Mouse (Mus musculus): ENCODE data around the gene H2-Q1. TPM values are rescaled to one million over a fixed set of nuclear protein-coding genes. Genes with fewer than 3 reads are reported as not detected.

H2-Q1 gene
- 0.40 and 0.60 TPM in 2 replicates for polyA plus RNA-seq (2014; fragmentation: Nextera tagmentation; extraction: Ambion mirVana)

DNA sequence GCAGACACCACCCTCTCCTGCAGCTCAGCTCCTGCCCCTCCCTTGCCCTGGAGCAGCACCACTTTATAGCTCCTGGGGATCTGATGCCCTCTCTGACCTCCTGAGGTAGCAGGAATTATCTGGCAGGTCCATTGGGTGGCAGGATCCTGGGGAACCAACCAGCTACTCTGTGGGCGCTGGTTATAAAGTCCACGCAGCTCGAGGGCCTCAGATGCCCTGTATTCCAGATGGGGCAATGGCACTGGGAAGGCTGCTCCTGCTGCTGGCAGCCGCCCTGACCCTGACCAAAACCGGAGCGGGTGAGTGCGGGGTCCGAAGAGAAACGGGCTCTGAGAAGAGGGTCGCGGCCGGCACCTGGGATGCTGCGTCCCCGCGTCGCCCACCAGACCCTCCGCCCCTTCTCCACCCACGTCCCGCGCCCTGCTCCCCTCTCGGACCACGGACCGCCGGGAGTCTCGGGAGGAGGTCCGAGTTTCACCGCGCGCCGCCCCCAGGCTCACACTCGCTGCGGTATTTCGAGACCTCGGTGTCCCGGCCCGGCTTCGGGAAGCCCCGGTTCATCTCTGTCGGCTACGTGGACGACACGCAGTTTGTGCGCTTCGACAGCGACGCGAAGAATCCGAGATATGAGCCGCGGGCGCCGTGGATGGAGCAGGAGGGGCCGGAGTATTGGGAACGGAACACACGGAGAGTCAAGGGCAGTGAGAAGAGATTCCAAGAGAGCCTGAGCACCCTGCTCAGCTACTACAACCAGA is at the start of gene H2-Q1:
Gene H2-Q1, plus strand, starts transcription at position 79 of the 755 bp plus-strand sequence.
- Histone ChIP-seq H3K27ac (ENCODE audit: low read depth, low read length) (no peak within 1 kb of the TSS), H3K4me3 (ENCODE audit: low read depth, low read length) (peak within 1 kb of the TSS; percentile 42), H3K4me1 (replicated peaks; ENCODE audit: control insufficient read depth, insufficient read depth, low read length) (no peaks in the 10 kb centered on the region; the same call in 1 of the 2 replicates), H3K9ac (ENCODE audit: low read depth, low read length) (no peak within 1 kb of the TSS), H3K27me3 (replicated peaks; ENCODE audit: control insufficient read depth, insufficient read depth, low read length) (peaks cover 21% of the 10 kb centered on the region), H3K9me3 (ENCODE audit: control insufficient read depth, low read length) (no peaks in the 10 kb centered on the region), H3K4me2 (peak within 1 kb of the TSS; percentile 63), H3K36me3 (ENCODE audit: control insufficient read depth, insufficient read depth, low read length) (no peaks in the 10 kb centered on the region)
- WGBS = 4% methylated on average over 55 of the region's 55 CpGs
- DNase-seq (ENCODE audit: low spot score) (no peak), ATAC-seq (replicated peaks; ENCODE audit: low FRiP score) (no peak)

DNA sequence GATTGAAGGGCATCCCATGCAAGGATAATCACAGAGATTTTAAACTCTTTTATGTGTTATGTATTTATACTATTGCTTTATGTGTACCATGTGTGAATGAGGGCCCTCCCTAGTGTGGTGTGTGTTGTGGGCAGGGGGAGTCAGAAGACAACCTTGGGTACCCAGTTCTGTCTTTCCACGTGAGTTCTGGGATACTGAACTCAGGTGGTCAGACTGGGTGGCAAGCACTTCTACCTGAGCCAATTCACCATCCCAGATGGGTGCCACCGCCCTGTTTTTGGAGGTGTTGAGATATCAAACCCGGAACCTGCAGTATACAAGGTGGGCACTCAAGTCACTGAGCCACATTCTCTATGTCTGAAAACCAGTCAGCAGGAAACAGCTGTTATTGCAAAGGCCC is 48.0 kb upstream of the H2-Q1 start:
- Histone ChIP-seq H3K4me1 (replicated peaks; ENCODE audit: control insufficient read depth, insufficient read depth, low read length) (no peaks in the 10 kb centered on the region), H3K9ac (ENCODE audit: low read depth, low read length) (no peak overlapping the region), H3K4me3 (ENCODE audit: low read depth, low read length) (no peak overlapping the region), H3K27ac (ENCODE audit: low read depth, low read length) (no peak overlapping the region), H3K4me2 (no peak overlapping the region), H3K36me3 (ENCODE audit: control insufficient read depth, insufficient read depth, low read length) (no peaks in the 10 kb centered on the region), H3K27me3 (replicated peaks; ENCODE audit: control insufficient read depth, insufficient read depth, low read length) (peaks cover 16% of the 10 kb centered on the region), H3K9me3 (ENCODE audit: control insufficient read depth, low read length) (no peaks in the 10 kb centered on the region)
- DNase-seq (ENCODE audit: low spot score) = no peak
- ATAC-seq (replicated peaks; ENCODE audit: low FRiP score) = no peak
- WGBS = 58% methylated on average over 3 of the region's 3 CpGs

GRCm38 (mm10) chr17:35274770-35275169 is 45.4 kb upstream of the H2-Q1 start:
- DNase-seq (ENCODE audit: low spot score) = peak; percentile 74
- Histone ChIP-seq H3K36me3 (ENCODE audit: control insufficient read depth, insufficient read depth, low read length) (no peaks in the 10 kb centered on the region), H3K4me1 (replicated peaks; ENCODE audit: control insufficient read depth, insufficient read depth, low read length) (no peaks in the 10 kb centered on the region), H3K27me3 (replicated peaks; ENCODE audit: control insufficient read depth, insufficient read depth, low read length) (peaks cover 18% of the 10 kb centered on the region), H3K4me2 (no peak overlapping the region), H3K9ac (ENCODE audit: low read depth, low read length) (no peak overlapping the region), H3K9me3 (ENCODE audit: control insufficient read depth, low read length) (no peaks in the 10 kb centered on the region), H3K27ac (ENCODE audit: low read depth, low read length) (no peak overlapping the region), H3K4me3 (ENCODE audit: low read depth, low read length) (no peak overlapping the region)
- ATAC-seq (replicated peaks; ENCODE audit: low FRiP score) = peak; percentile 57
- 5% methylated on average over 11 of the region's 11 CpGs for WGBS

GRCm38 (mm10) chr17:35276304-35276864 is 43.8 kb upstream of the H2-Q1 start:
- no peak overlapping the region for H3K9ac ChIP-seq (ENCODE audit: low read depth, low read length)
- no peaks in the 10 kb centered on the region for H3K4me1 ChIP-seq (replicated peaks; ENCODE audit: control insufficient read depth, insufficient read depth, low read length)
- ATAC-seq (replicated peaks; ENCODE audit: low FRiP score) = no peak
- no peak overlapping the region for H3K27ac ChIP-seq (ENCODE audit: low read depth, low read length)
- H3K4me2 ChIP-seq = no peak overlapping the region
- no peaks in the 10 kb centered on the region for H3K9me3 ChIP-seq (ENCODE audit: control insufficient read depth, low read length)
- no peak overlapping the region for H3K4me3 ChIP-seq (ENCODE audit: low read depth, low read length)
- H3K27me3 ChIP-seq (replicated peaks; ENCODE audit: control insufficient read depth, insufficient read depth, low read length) = peaks cover 18% of the 10 kb centered on the region
- WGBS = 20% methylated on average over 13 of the region's 13 CpGs
- no peaks in the 10 kb centered on the region for H3K36me3 ChIP-seq (ENCODE audit: control insufficient read depth, insufficient read depth, low read length)
- no peak for DNase-seq (ENCODE audit: low spot score)

- WGBS = 86% methylated on average over 8 of the region's 8 CpGs
These were observed 42.2 kb upstream of the H2-Q1 start for GRCm38 (mm10) chr17:35278049-35278448.

DNA sequence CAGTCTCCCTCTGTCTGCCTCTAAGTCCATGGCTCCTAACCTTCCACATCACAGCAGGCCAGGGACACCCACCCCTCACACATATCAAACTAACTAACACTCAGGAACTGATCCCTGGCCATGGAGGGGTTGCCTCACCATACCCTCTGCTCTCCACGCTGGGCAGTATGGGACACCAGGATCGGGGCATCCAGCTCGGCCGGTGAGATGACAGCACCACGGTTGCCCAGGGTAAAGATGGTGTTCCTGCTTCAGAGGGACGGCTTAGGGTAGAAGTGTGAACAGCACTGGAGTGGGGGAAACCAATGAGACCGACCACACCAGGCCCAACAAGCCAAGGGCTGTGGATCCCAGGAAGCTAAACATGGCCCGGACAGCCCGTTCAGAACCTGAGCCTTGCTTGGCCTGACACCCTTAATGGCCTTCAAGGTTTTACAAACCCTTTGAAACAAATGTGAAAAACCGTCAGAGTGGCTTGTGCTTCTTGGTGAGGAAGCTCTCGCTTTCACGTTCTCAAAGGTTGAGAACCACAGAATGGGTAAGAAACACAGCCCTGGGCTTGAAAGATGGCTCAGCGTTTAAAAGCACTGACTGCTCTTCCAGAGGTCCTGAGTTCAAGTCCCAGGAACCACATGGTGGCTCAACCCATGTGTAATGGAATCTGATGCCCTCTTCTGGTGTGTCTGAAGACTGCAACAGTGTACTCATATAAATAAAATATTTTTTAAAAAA is 41.1 kb upstream of the H2-Q1 start:
- no peaks in the 10 kb centered on the region for H3K36me3 ChIP-seq (ENCODE audit: control insufficient read depth, insufficient read depth, low read length)
- WGBS = 78% methylated on average over 13 of the region's 13 CpGs
- no peak for ATAC-seq (replicated peaks; ENCODE audit: low FRiP score)
- no peak overlapping the region for H3K27ac ChIP-seq (ENCODE audit: low read depth, low read length)
- H3K9me3 ChIP-seq (ENCODE audit: control insufficient read depth, low read length) = no peaks in the 10 kb centered on the region
- no peak overlapping the region for H3K4me2 ChIP-seq
- DNase-seq (ENCODE audit: low spot score) = no peak
- no peak overlapping the region for H3K9ac ChIP-seq (ENCODE audit: low read depth, low read length)
- no peaks in the 10 kb centered on the region for H3K4me1 ChIP-seq (replicated peaks; ENCODE audit: control insufficient read depth, insufficient read depth, low read length)
- H3K27me3 ChIP-seq (replicated peaks; ENCODE audit: control insufficient read depth, insufficient read depth, low read length) = peaks cover 18% of the 10 kb centered on the region
- H3K4me3 ChIP-seq (ENCODE audit: low read depth, low read length) = no peak overlapping the region

More at GRCm38 (mm10) chr17:35278049-35278448, 42.2 kb upstream of the H2-Q1 start:
- H3K4me3 ChIP-seq (ENCODE audit: low read depth, low read length) = no peak overlapping the region
- H3K27me3 ChIP-seq (replicated peaks; ENCODE audit: control insufficient read depth, insufficient read depth, low read length) = peaks cover 18% of the 10 kb centered on the region
- H3K9me3 ChIP-seq (ENCODE audit: control insufficient read depth, low read length) = no peaks in the 10 kb centered on the region
- no peak for DNase-seq (ENCODE audit: low spot score)
- H3K36me3 ChIP-seq (ENCODE audit: control insufficient read depth, insufficient read depth, low read length) = no peaks in the 10 kb centered on the region
- H3K9ac ChIP-seq (ENCODE audit: low read depth, low read length) = no peak overlapping the region
- H3K27ac ChIP-seq (ENCODE audit: low read depth, low read length) = no peak overlapping the region
- no peak overlapping the region for H3K4me2 ChIP-seq
- no peaks in the 10 kb centered on the region for H3K4me1 ChIP-seq (replicated peaks; ENCODE audit: control insufficient read depth, insufficient read depth, low read length)
- no peak for ATAC-seq (replicated peaks; ENCODE audit: low FRiP score)

DNA sequence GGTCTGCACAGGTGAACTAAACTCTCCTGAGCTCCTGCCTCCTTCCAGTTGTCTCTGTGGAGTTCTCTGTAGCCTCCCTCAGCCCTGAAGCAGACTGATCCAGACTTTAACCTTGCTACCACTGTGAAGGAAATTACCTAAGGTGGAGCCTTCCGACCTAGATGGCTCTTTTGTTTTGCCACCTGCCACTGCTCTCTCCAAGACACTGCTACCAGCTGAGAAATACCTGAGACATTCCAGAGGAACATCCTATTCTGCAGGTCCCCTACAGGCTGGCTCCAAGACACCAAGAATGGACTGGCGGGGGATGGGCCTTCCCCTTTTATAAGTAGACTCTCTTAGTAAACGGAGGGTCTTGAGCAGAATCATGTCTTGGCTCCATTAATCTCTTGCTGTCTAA is 39.9 kb upstream of the H2-Q1 start:
- no peak for ATAC-seq (replicated peaks; ENCODE audit: low FRiP score)
- WGBS = 72% methylated on average over 3 of the region's 3 CpGs
- peaks cover 18% of the 10 kb centered on the region for H3K27me3 ChIP-seq (replicated peaks; ENCODE audit: control insufficient read depth, insufficient read depth, low read length)

DNA sequence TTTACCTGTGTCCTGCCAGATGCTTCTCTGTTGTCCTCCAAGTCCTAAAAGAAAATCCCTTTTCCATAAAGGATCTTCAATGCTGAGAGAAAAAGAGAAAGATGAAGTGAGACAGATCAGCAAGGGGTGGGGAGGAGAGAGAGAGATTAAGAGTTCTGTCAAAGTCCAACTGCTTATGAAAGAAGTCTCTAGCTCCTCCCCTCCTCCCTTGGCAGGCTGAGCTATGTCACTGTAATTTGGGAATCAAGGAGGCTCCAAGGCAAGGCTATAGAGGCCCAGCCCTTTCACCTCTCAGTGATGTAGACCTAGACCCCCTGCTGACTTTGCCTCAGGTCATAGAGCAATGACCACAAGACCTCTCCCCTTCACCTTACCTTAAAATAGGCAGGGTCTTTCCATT is 34.8 kb upstream of the H2-Q1 start:
- Histone ChIP-seq H3K27ac (ENCODE audit: low read depth, low read length) (no peak overlapping the region), H3K27me3 (replicated peaks; ENCODE audit: control insufficient read depth, insufficient read depth, low read length) (peaks cover 3% of the 10 kb centered on the region; the same call in 1 of the 2 replicates), H3K4me2 (no peak overlapping the region), H3K4me1 (replicated peaks; ENCODE audit: control insufficient read depth, insufficient read depth, low read length) (no peaks in the 10 kb centered on the region), H3K9me3 (ENCODE audit: control insufficient read depth, low read length) (no peaks in the 10 kb centered on the region), H3K36me3 (ENCODE audit: control insufficient read depth, insufficient read depth, low read length) (no peaks in the 10 kb centered on the region), H3K4me3 (ENCODE audit: low read depth, low read length) (no peak overlapping the region), H3K9ac (ENCODE audit: low read depth, low read length) (no peak overlapping the region)
- ATAC-seq (replicated peaks; ENCODE audit: low FRiP score) (no peak), DNase-seq (ENCODE audit: low spot score) (no peak)

More for the DNA sequence above, 39.9 kb upstream of the H2-Q1 start:
- Histone ChIP-seq H3K4me1 (replicated peaks; ENCODE audit: control insufficient read depth, insufficient read depth, low read length) (no peaks in the 10 kb centered on the region), H3K9ac (ENCODE audit: low read depth, low read length) (no peak overlapping the region), H3K27ac (ENCODE audit: low read depth, low read length) (no peak overlapping the region), H3K9me3 (ENCODE audit: control insufficient read depth, low read length) (no peaks in the 10 kb centered on the region), H3K36me3 (ENCODE audit: control insufficient read depth, insufficient read depth, low read length) (no peaks in the 10 kb centered on the region), H3K4me2 (no peak overlapping the region), H3K4me3 (ENCODE audit: low read depth, low read length) (no peak overlapping the region)
- DNase-seq (ENCODE audit: low spot score) = no peak
